Mouse (Mus musculus): ENCODE data around the gene Fgf3. TPM values are rescaled to one million over a fixed set of nuclear protein-coding genes. Genes with fewer than 3 reads are reported as not detected.

Gene Fgf3
- polyA plus RNA-seq, 1 experiment from 2014 or later: 13.1 TPM

DNA sequence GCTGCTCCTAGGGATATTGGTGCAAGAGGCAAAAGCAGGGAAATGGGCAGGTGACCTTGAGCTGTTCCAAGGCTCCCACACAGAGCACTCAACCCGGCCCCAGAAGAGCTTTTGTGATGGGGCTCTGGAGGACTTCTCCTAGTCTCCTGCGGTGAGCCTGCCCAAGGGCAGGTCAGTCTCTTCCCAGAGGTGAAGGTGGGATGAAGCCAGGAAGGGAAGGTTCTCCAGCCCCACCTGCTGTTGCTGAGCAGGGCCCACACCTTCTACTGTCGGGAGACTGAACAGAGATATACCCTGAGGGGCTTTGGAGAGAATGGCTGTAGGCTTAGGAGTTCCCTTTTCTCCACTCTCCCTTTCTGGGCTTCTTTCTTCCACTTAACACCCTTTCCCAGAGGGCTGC, 13.4 kb downstream of the Fgf3 start:
- H3K4me1 ChIP-seq (ENCODE audit: control insufficient read depth, insufficient read depth, low read depth, low read length): no peaks in the 10 kb centered on the region
- WGBS: 57% methylated on average over 3 of the region's 3 CpGs

DNA sequence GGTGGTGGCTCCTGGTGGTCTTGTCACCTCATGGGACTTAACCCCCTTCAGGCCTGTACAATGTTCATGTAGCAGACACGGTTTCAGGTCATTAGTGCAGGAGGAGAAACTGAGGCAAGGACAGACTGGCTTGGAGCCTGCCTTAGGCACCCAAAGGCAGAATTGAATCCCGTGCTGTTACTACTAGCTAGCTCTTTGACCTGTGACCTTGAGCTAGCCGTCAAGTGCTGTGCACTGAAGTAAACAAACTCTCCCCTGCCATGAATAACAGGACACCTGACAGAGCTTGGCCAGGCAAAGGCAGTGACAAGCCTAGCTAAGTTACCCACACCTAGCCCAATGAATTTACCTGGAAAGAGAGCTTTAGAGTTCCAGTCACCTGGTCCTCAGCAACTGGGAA, 17.1 kb downstream of the Fgf3 start:
- no peaks in the 10 kb centered on the region for H3K9me3 ChIP-seq (ENCODE audit: control insufficient read depth, low read length)
- H3K36me3 ChIP-seq (ENCODE audit: control insufficient read depth, insufficient read depth, low read length): no peaks in the 10 kb centered on the region
- no peak overlapping the region for H3K9ac ChIP-seq (ENCODE audit: low read depth, low read length)
- no peak overlapping the region for H3K4me3 ChIP-seq (ENCODE audit: low read length)
- WGBS: 62% methylated on average over 3 of the region's 3 CpGs
- no peaks in the 10 kb centered on the region for H3K4me1 ChIP-seq (ENCODE audit: control insufficient read depth, insufficient read depth, low read depth, low read length)
- ATAC-seq: no peak
- H3K27ac ChIP-seq (ENCODE audit: low read depth, low read length): no peak overlapping the region
- H3K27me3 ChIP-seq (replicated peaks; ENCODE audit: control insufficient read depth, insufficient read depth, low read length): peaks cover 7% of the 10 kb centered on the region
- H3K4me2 ChIP-seq (ENCODE audit: low read length): no peak overlapping the region

More for the DNA sequence above, 13.4 kb downstream of the Fgf3 start:
- Histone ChIP-seq H3K27me3 (replicated peaks; ENCODE audit: control insufficient read depth, insufficient read depth, low read length) (no peaks in the 10 kb centered on the region), H3K27ac (ENCODE audit: low read depth, low read length) (no peak overlapping the region), H3K4me3 (ENCODE audit: low read length) (no peak overlapping the region), H3K9ac (ENCODE audit: low read depth, low read length) (no peak overlapping the region), H3K4me2 (ENCODE audit: low read length) (no peak overlapping the region), H3K36me3 (ENCODE audit: control insufficient read depth, insufficient read depth, low read length) (no peaks in the 10 kb centered on the region), H3K9me3 (ENCODE audit: control insufficient read depth, low read length) (no peaks in the 10 kb centered on the region)
- no peak for ATAC-seq

DNA sequence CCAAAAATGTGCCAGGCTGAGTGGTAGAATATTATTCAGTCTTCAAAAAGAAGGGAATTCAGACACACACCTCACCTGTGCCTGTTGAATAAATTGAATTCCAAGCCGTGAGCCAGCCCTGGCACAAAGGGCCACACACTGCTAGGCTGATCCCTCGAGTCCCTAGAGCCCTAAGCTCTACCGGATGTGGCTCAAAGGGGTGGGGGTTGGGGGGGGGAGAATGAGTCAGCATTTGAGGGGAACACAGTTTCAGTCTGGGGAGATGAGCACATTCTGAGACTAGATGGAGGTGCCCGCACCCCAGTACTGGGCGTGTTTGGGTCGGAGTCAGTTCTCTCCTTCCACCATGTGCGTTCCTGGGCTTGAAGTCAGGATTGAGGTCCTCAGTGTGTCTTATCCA, 19.3 kb downstream of the Fgf3 start:
- Histone ChIP-seq H3K27me3 (replicated peaks; ENCODE audit: control insufficient read depth, insufficient read depth, low read length) (peaks cover 26% of the 10 kb centered on the region), H3K4me2 (ENCODE audit: low read length) (no peak overlapping the region), H3K4me3 (ENCODE audit: low read length) (no peak overlapping the region), H3K9me3 (ENCODE audit: control insufficient read depth, low read length) (no peaks in the 10 kb centered on the region), H3K36me3 (ENCODE audit: control insufficient read depth, insufficient read depth, low read length) (no peaks in the 10 kb centered on the region), H3K27ac (ENCODE audit: low read depth, low read length) (no peak overlapping the region), H3K9ac (ENCODE audit: low read depth, low read length) (no peak overlapping the region), H3K4me1 (ENCODE audit: control insufficient read depth, insufficient read depth, low read depth, low read length) (peaks cover 13% of the 10 kb centered on the region)
- no peak for ATAC-seq
- WGBS: 86% methylated on average over 7 of the region's 7 CpGs

GRCm38 (mm10) chr7:144857826-144858342, 20.0 kb downstream of the Fgf3 start:
- 71% methylated on average over 3 of the region's 3 CpGs for WGBS
- Histone ChIP-seq H3K27me3 (replicated peaks; ENCODE audit: control insufficient read depth, insufficient read depth, low read length) (peaks cover 26% of the 10 kb centered on the region), H3K9me3 (ENCODE audit: control insufficient read depth, low read length) (no peaks in the 10 kb centered on the region)

DNA sequence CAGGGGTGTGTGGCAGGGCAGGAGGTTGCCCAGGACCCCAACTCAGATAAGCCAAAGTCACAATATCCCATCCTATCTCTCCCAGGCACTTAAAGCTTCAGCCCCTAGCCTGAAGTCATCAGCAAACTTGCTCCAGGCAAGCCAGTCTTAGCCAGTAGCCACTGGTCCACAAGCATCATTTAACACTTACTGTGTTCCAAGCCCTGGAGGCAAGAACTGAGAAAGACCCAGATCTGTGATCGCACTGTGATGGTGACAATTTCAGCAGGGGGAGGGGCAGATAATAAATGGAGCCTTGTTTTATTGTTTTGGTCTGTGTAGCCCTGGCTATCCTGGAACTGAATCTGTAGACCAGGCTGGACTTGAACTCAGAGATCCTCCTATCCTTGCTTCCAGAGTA, 20.8 kb downstream of the Fgf3 start:
- 83% methylated on average over 1 of the region's 1 CpGs for WGBS
- H3K9ac ChIP-seq (ENCODE audit: low read depth, low read length): no peak overlapping the region
- H3K4me3 ChIP-seq (ENCODE audit: low read length): no peak overlapping the region
- H3K27me3 ChIP-seq (replicated peaks; ENCODE audit: control insufficient read depth, insufficient read depth, low read length): peaks cover 33% of the 10 kb centered on the region
- H3K4me2 ChIP-seq (ENCODE audit: low read length): no peak overlapping the region
- no peak overlapping the region for H3K27ac ChIP-seq (ENCODE audit: low read depth, low read length)
- no peaks in the 10 kb centered on the region for H3K36me3 ChIP-seq (ENCODE audit: control insufficient read depth, insufficient read depth, low read length)
- no peaks in the 10 kb centered on the region for H3K9me3 ChIP-seq (ENCODE audit: control insufficient read depth, low read length)
- ATAC-seq: no peak
- H3K4me1 ChIP-seq (ENCODE audit: control insufficient read depth, insufficient read depth, low read depth, low read length): peaks cover 13% of the 10 kb centered on the region

More at GRCm38 (mm10) chr7:144857826-144858342, 20.0 kb downstream of the Fgf3 start:
- H3K4me2 ChIP-seq (ENCODE audit: low read length): no peak overlapping the region
- ATAC-seq: no peak
- no peaks in the 10 kb centered on the region for H3K36me3 ChIP-seq (ENCODE audit: control insufficient read depth, insufficient read depth, low read length)
- no peak overlapping the region for H3K4me3 ChIP-seq (ENCODE audit: low read length)
- peaks cover 13% of the 10 kb centered on the region for H3K4me1 ChIP-seq (ENCODE audit: control insufficient read depth, insufficient read depth, low read depth, low read length)
- no peak overlapping the region for H3K9ac ChIP-seq (ENCODE audit: low read depth, low read length)
- H3K27ac ChIP-seq (ENCODE audit: low read depth, low read length): no peak overlapping the region

GRCm38 (mm10) chr7:144861056-144861768, 23.3 kb downstream of the Fgf3 start:
- no peaks in the 10 kb centered on the region for H3K9me3 ChIP-seq (ENCODE audit: control insufficient read depth, low read length)
- no peak overlapping the region for H3K9ac ChIP-seq (ENCODE audit: low read depth, low read length)
- H3K27me3 ChIP-seq (replicated peaks; ENCODE audit: control insufficient read depth, insufficient read depth, low read length): peaks cover 51% of the 10 kb centered on the region
- peak overlapping the region; percentile 20 for H3K4me3 ChIP-seq (ENCODE audit: low read length)
- no peak for ATAC-seq
- H3K4me1 ChIP-seq (ENCODE audit: control insufficient read depth, insufficient read depth, low read depth, low read length): peaks cover 13% of the 10 kb centered on the region
- no peaks in the 10 kb centered on the region for H3K36me3 ChIP-seq (ENCODE audit: control insufficient read depth, insufficient read depth, low read length)
- H3K4me2 ChIP-seq (ENCODE audit: low read length): peak overlapping the region; percentile 39
- WGBS: 1% methylated on average over 63 of the region's 72 CpGs
- H3K27ac ChIP-seq (ENCODE audit: low read depth, low read length): no peak overlapping the region

GRCm38 (mm10) chr7:144861769-144862070, 23.8 kb downstream of the Fgf3 start:
- no peak overlapping the region for H3K9ac ChIP-seq (ENCODE audit: low read depth, low read length)
- H3K4me3 ChIP-seq (ENCODE audit: low read length): peak overlapping the region; percentile 20
- peak overlapping the region; percentile 39 for H3K4me2 ChIP-seq (ENCODE audit: low read length)
- no peak overlapping the region for H3K27ac ChIP-seq (ENCODE audit: low read depth, low read length)
- no peak for ATAC-seq
- peaks cover 13% of the 10 kb centered on the region for H3K4me1 ChIP-seq (ENCODE audit: control insufficient read depth, insufficient read depth, low read depth, low read length)
- no peaks in the 10 kb centered on the region for H3K36me3 ChIP-seq (ENCODE audit: control insufficient read depth, insufficient read depth, low read length)
- no peaks in the 10 kb centered on the region for H3K9me3 ChIP-seq (ENCODE audit: control insufficient read depth, low read length)
- 0% methylated on average over 19 of the region's 28 CpGs for WGBS
- H3K27me3 ChIP-seq (replicated peaks; ENCODE audit: control insufficient read depth, insufficient read depth, low read length): peaks cover 51% of the 10 kb centered on the region

DNA sequence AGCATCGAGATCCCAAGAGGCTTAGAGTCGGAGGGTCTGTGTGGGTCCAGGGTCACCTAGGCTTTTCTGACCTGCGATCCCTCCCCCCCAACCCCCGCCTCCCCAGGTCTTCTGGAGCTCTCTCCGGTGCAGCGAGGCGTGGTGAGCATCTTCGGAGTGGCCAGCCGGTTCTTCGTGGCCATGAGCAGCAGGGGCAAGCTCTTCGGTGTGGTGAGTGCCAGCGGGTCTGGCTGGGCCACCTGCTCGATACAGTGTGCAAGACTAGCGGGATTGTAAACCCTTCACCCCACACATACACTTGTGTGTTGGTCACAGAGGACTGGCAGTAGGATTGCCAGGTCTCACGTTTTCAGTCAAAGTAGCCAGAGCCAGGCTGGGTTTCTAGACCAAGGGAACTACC, 24.2 kb downstream of the Fgf3 start:
- WGBS: 2% methylated on average over 15 of the region's 15 CpGs
- Histone ChIP-seq H3K4me1 (ENCODE audit: control insufficient read depth, insufficient read depth, low read depth, low read length) (peaks cover 13% of the 10 kb centered on the region), H3K36me3 (ENCODE audit: control insufficient read depth, insufficient read depth, low read length) (no peaks in the 10 kb centered on the region), H3K4me2 (ENCODE audit: low read length) (peak overlapping the region; percentile 39; the same call in 1 of the 2 replicates), H3K27me3 (replicated peaks; ENCODE audit: control insufficient read depth, insufficient read depth, low read length) (peaks cover 51% of the 10 kb centered on the region), H3K9ac (ENCODE audit: low read depth, low read length) (no peak overlapping the region), H3K4me3 (ENCODE audit: low read length) (peak overlapping the region; percentile 20), H3K9me3 (ENCODE audit: control insufficient read depth, low read length) (no peaks in the 10 kb centered on the region), H3K27ac (ENCODE audit: low read depth, low read length) (no peak overlapping the region)
- no peak for ATAC-seq

- no peak for ATAC-seq
- no peak overlapping the region for H3K4me2 ChIP-seq (ENCODE audit: low read length)
- H3K27me3 ChIP-seq (replicated peaks; ENCODE audit: control insufficient read depth, insufficient read depth, low read length): peaks cover 51% of the 10 kb centered on the region
- H3K9ac ChIP-seq (ENCODE audit: low read depth, low read length): no peak overlapping the region
- 5% methylated on average over 18 of the region's 18 CpGs for WGBS
- no peaks in the 10 kb centered on the region for H3K36me3 ChIP-seq (ENCODE audit: control insufficient read depth, insufficient read depth, low read length)
- H3K4me3 ChIP-seq (ENCODE audit: low read length): no peak overlapping the region
- no peak overlapping the region for H3K27ac ChIP-seq (ENCODE audit: low read depth, low read length)
- peaks cover 13% of the 10 kb centered on the region for H3K4me1 ChIP-seq (ENCODE audit: control insufficient read depth, insufficient read depth, low read depth, low read length)
- no peaks in the 10 kb centered on the region for H3K9me3 ChIP-seq (ENCODE audit: control insufficient read depth, low read length)
Measured at GRCm38 (mm10) chr7:144862712-144863111, 24.8 kb downstream of the Fgf3 start.

Data from hindbrain, embryonic 16.5 days (tissue).